Mouse (Mus musculus) spleen, postnatal 36 days (tissue): Measurements from ENCODE around the gene Gm26558.
A peak's percentile ranks its signal among the peaks of the same experiment; 100 is the strongest.

Source experiments
- DNase-seq, 2 experiments: peaks; one replicate each; pipeline ENCODE4 v3.0.0; 2022; ENCODE audit warnings: low spot score in 2 of 2, mixed read lengths in 1 of 2

Gm26558 gene

DNA sequence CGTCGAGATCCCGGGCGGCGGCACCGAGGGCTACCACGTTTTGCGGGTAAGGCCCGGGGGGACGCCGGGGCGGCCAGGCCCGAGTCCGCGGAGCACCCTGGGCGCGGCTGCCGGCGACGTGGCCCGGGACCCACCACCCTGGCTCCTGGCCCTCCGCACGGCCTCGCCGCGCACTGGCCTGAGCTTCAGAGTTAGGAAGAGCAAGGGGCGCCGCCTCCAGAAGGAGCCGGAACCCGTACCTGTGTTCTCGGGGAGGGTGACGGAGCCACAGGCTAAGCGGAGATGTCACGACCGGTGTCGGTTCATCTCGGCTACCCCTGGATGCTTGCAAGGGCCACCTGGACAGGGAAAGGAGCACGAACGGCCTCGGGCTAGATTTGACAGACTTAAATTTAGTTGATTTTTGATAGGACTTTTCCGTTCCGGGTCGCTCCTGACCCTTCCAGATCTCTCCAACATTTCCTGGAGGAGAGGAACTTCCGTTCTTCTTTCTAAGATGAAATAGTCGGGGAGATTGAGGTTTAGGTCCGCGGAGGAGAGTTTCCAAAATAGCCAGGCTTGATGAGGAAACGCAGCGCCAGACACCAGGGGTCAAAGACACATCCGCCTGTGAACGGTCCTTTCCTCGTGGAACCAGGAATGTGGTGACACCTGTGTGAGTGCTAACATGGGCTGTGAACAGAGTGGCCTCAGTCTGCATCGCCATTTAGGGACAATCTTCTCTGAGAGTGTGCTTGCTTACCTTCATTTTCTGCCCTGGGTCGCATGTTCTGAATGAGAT is at the start of gene Gm26558:
TSS of gene Gm26558 (minus strand) at position 394 of the 781 bp plus-strand sequence.
- DNase-seq: no peak

GRCm38 (mm10) chr2:70710878-70711277 is 49.0 kb upstream of the Gm26558 start:
- no peak for DNase-seq

GRCm38 (mm10) chr2:70710236-70710635 is 48.3 kb upstream of the Gm26558 start:
- DNase-seq: no peak

DNA sequence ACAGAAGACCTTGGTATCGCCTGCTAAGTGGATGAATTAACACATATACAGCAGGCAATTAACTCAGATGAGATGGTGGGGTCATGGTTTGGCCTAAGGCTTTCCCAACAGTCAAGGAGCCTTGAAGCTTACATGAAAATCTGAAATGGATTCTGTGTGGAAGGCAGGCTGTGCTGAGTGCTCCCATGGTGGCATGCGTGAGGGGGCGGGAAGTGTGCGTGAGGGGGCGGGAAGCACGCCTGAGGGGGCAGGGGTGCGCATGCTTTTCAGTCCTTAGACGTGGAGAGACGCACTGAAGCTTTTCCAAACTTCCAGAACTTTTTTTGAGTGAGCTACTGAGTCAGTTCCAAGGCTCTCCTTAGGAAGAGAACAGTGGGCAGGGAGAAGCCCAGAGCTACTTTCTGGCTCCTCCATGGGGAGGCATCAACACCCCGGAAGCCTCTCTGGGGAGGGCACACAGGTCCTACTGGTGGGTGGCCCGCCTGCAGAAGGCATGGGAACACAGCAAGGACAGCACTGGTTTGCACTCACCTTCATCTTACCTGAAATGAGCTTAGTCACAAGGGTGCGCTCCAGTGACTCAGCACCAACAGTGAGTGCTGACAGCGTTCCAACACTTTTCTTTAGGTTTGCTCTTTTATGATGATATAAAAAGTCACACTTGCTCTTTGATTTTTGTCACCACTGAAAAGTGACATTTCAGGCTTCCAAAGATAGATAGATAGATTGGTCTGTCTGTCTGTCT is 47.2 kb upstream of the Gm26558 start:
- no peak for DNase-seq

DNA sequence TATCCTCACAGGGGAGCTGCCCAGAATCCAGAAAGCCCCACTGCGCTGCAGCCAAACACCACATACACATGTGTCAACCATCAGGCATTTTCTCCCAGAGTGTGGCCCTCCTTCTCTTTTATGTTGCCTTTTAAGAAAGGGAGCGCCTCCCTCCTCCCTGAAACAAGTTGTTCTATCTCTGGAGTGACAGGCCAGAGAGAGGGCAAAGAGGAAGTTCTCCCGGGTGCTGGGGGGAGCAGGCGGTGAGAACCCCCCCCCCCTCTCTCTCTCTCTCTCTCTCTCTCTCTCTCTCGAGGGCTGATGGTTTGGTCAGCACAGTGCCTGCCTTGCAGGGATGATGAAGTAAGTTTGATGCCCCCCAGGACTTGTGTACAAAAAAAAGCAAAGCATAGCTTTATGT is 40.5 kb upstream of the Gm26558 start:
- no peak for DNase-seq

DNA sequence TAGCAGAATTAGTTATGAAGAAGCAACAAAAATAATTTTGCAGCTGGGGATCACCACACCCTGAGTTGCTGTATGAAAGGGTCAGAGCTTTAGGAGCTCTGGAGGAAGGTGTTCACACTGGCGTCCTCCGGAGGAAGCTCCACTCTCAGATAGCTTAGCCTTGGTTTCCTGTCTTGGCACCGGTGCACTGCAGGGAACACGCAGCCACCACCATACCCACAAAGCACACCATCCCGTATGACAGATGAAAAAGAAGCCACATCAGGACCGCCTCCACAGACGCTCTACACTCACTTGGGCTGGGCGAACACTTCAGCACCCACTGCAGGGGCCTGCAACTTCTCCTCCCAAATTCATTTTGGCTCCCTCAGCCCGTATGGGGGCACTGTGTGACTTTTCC is 39.7 kb upstream of the Gm26558 start:
- DNase-seq: peak in 1 of 2 experiments; percentile 8

DNA sequence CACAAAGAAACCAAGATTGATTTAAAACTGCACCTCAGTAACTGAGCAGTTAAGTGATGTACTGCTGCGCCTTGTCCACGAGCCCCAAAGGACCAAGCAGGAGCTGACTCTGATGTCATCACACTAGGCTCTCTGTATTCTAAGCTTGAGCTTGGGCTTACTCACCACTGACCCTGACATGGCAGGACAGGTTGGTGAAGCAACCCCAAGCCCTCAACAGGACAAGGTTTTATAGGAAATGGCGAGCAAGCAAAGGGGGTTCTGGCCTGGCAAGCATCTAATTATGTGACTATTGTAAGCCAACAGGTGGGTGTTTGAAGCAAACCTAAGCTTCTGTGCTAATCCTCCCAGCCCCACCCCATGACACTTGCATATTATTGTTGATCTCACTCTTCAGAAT is 38.9 kb upstream of the Gm26558 start:
- DNase-seq: no peak

DNA sequence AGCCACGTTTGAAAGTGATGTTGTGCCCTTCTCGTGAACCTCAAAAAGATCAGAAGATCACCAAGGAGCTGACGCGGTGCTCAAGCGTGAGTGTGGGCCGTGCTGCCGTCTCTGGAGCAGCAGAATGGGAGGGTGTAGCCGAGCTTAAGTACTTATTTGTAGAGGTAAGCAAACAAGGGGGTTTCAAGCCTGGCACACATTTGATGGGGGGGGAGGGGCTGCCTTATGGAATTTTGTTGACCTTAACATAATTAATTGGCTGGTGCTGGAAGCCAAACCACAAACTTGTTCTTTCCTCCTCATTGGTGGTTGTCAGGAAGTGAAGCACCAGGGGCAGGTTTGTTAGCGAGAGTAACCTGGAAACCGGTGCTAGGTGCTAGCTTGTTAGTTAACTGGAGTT is 33.8 kb upstream of the Gm26558 start:
- no peak for DNase-seq

- DNase-seq: no peak
Observed at GRCm38 (mm10) chr2:70690195-70690594, 28.3 kb upstream of the Gm26558 start.

- DNase-seq: no peak
Observed at GRCm38 (mm10) chr2:70688454-70689078, 26.7 kb upstream of the Gm26558 start.

GRCm38 (mm10) chr2:70682324-70682723 is 20.4 kb upstream of the Gm26558 start:
- DNase-seq: no peak

GRCm38 (mm10) chr2:70673445-70674126 is 11.7 kb upstream of the Gm26558 start:
- DNase-seq: no peak

- DNase-seq: no peak
Observed at GRCm38 (mm10) chr2:70672476-70672875, 10.6 kb upstream of the Gm26558 start.

- DNase-seq: no peak
Observed at GRCm38 (mm10) chr2:70669896-70670295, 8.0 kb upstream of the Gm26558 start.

DNA sequence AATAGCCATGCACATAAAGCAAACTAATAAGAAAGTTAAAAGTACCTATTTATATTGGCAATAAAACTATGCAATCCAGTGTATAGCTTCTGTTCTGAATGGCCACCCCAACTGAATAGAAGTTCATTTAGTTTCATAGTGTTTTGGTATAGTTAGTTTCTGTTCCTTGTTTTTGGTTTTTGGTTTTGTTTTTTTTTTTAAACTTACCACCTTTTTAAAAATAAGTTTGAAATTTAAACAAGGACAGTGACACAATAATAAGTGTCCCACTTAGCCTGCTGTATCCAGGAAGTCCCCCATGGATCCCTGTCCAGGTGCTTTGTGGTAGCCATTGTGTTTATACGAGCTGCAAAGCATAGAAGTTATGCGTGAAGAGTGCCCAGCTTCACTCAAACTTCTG is 7.3 kb upstream of the Gm26558 start:
- no peak for DNase-seq

GRCm38 (mm10) chr2:70667016-70667415 is 5.1 kb upstream of the Gm26558 start:
- no peak for DNase-seq

DNA sequence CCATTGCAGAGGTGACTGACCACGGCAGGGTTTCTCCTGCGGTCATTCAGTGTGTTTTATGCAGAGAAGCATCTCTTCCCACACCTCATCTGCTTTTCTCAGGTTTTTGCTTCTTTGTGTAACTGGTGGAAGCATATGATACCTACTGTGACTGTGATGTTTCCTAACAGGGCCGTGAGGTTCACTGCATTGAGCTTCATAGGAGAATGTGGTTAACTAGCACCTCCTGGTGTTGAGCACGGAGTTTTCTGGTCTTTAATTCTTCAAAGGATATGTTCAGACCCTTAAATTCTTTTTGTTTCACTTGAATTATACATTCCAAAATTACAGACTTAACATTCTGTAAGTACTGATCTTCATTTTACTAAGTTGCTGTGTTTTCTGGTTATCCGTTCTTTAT is 1.9 kb upstream of the Gm26558 start:
- DNase-seq: peak; percentile 20 to 29

GRCm38 (mm10) chr2:70660887-70661714 is 807 bp downstream of the Gm26558 start, which contains the start of gene Gorasp2:
TSS of gene Gorasp2 (plus strand) at chr2:70661576.
- peak; percentile 96 to 97 for DNase-seq

GRCm38 (mm10) chr2:70657083-70657482 is 4.8 kb downstream of the Gm26558 start:
- DNase-seq: no peak

DNA sequence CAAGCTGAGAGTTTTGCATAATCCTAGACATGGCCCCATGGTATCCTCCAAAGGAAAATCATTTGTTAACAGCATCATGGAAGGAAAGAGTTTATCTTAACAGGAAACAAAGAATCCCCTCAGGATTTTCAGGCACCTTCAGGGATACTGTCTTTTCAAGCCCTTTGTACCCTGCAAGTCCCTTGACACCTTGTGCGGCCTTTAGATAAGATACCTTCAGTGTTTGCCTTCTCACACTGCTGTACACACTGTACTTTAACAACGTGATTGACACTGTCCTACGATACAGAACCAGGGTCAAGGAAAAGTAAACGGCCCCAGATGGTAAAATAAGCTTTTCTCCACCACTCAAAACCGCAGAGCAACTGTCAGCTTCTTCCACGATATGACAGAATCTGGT is 10.1 kb downstream of the Gm26558 start:
- DNase-seq: no peak

DNA sequence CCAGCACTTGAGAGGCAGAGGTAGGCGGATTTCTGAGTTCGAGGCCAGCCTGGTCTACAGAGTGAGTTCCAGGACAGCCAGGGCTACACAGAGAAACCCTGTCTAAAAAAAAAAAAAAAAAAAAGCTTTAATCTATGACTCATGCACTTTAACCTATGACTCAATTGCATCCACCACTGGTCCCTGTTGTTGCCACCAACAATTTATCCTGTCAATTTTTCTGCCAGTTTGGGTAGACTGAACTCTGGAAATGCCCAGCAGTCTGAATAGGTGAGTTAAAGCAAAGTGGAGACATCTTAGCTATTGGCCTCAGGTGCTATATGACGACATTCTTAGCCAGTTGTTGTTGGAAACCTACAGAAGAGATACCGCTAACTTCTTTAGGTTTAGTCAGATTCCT is 12.4 kb downstream of the Gm26558 start:
- no peak for DNase-seq
